Mouse (Mus musculus): ENCODE results near the gene Hnrnpu. TPM values are rescaled to one million over a fixed set of nuclear protein-coding genes. Genes with fewer than 3 reads are reported as not detected.

Gene Hnrnpu
- total RNA-seq, 2 experiments from 2014 or later, result 105 to 116 TPM

GRCm38 (mm10) chr1:178341435-178341834, 3.8 kb upstream of the Hnrnpu start:
- no peak for DNase-seq

GRCm38 (mm10) chr1:178340213-178340612, 2.6 kb upstream of the Hnrnpu start:
- DNase-seq, result no peak

DNA sequence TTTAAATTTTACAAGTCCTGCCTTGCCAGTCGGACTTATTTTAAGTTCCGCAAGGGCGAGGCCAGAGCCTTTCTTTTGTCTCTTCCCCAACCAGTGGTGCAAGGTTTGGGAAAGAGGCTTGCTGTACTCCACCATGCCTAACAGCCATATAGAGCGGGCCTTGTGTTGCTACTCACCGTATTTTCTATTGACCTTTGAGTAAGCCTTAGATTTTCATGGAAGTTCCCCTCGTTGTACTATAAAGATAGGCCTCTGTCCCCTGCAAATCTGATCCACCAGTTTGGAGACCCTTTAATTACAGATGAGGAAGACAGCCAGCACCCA, 683 bp upstream of the Hnrnpu start:
- DNase-seq, result no peak

GRCm38 (mm10) chr1:178336777-178337481, 668 bp downstream of the Hnrnpu start:
- no peak for DNase-seq

GRCm38 (mm10) chr1:178336289-178336775, 1.3 kb downstream of the Hnrnpu start:
- peak; percentile 94 for DNase-seq

- DNase-seq, result no peak
Measured at GRCm38 (mm10) chr1:178335860-178336261, 1.7 kb downstream of the Hnrnpu start.

GRCm38 (mm10) chr1:178329946-178330345, 7.7 kb downstream of the Hnrnpu start:
- no peak for DNase-seq

- DNase-seq, result no peak
Measured at GRCm38 (mm10) chr1:178329017-178329416, 8.6 kb downstream of the Hnrnpu start.

- no peak for DNase-seq
Measured at GRCm38 (mm10) chr1:178326950-178327349, 10.6 kb downstream of the Hnrnpu start.

- no peak for DNase-seq
Measured at GRCm38 (mm10) chr1:178326357-178326756, 11.2 kb downstream of the Hnrnpu start.

- DNase-seq, result no peak
Measured at GRCm38 (mm10) chr1:178324568-178324967, 13.0 kb downstream of the Hnrnpu start.

DNA sequence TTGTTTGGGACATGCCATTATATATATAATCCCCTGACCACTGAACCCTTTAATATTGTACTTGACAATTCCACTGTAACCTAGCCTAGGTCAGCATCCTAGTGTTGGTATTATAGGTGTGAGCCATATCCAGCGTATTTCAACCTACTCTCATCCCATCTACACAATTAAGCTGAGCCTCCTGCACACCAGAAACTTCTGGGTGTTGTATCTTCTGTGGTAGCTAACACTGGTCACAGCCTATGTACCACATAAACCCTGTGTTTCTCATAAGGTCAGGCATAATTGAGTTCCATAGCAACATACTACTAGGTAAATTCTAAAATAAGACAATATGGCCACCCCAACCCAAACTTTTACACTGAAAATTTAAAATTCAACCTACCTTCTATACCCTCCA, 14.4 kb downstream of the Hnrnpu start:
- DNase-seq, result no peak

- DNase-seq, result no peak
Measured at GRCm38 (mm10) chr1:178321730-178322357, 15.8 kb downstream of the Hnrnpu start.

- DNase-seq, result no peak
Measured at GRCm38 (mm10) chr1:178320723-178321590, 16.6 kb downstream of the Hnrnpu start.

DNA sequence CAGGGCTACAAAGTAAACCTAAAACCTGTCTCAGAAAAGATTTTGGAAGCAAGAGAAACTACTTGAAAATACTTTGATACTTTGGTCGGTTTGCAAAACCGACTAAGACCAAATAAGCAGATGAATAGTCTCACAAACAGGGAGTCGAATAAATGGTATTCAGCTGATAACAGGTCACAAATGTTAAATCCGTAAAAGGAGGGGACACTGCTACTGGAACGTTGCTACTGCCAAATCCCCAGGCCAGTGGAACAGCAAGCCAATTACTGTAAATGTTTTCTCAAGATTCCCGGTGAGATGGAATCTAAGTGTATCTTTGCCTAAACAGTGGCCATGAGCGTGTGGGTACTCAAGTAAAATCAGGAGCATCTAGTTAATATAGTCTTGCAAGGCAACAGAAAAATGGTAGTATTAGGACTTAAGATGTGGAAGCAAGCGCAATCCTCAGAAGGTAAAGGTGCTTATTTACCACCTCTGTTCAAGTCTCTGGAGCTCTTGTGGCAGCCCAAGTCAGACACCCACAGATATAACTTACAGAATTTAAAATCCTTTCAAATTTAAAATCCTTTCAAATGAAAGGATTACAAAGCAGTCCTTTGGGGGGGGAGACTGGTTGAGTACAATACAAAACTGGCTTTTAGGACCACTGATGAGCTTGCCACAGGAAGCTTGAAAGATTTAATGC, 17.4 kb downstream of the Hnrnpu start:
- DNase-seq, result no peak

DNA sequence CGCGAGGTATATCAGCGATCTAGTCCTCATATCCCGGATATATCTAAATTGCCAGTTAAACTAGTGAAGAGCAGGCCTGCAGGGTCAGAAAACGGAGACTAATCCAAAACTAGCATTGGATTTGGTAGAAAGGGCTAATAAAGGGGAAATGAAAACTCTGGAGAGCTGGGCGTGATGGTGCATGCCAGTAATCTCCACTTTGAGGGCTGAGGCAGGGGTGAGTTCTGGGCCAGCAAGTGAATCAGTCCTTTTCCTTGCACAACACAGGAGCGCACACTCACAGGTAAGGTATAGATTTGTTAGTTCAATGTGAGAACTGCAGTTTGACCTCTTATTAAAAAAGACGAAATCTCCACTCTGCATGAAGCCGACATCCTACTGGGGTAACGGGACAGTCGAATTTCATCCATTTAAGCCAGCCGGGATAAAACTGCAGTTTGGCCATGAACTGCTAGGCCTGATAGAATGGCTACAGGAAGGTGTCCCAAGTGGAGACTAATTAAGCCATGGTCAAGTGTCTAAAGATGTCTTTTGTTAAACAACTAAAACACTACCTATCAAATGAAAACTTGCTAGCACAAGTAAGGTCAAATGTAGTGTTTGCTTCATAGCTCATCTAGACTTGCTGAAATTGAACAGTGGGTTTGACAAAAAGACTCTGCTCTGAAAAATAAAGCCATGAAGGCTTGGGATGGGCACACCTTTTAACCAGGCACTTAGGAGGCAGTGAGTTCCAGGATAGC, 18.1 kb downstream of the Hnrnpu start:
- no peak for DNase-seq

DNA sequence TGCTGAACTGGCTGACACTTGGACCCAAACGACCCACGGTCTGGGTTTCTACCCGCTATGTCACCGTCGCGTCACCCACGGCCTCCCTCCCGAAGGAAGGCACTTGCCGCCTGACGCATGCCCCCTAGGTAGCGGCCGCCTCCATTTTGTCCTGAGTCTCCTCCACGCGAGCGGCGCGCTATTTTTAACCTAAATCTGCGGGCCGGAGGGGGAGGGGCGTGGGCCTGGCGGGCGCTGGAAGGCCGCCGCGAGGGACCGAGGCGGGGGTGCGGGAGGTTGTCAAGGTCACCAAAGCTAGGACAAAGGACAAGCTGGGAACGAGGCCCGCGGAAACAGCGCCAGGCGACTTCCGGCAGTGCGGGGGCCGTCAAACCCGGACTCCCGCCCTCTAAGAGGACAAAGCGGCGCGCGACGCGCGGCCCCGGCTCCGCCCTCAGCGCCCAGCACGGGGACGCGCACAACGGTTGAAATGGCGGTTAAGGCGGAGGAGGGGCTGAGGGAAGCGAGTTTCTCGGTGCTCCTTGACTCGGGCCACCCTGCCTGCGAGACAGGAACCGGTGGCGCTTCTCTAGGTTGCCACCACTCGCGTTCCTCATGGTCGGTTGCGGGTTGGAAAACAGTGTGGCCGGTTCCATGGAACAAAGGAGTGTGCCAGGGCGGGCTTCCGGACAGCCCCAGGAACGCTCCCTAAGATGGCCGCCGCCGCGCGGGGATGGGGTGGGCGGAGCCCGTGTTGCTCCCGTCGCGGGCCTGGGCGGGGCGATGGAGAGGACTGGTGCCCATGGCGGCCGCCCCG, 19.0 kb downstream of the Hnrnpu start, which contains the start of gene Cox20:
TSS of gene Cox20 (plus strand) at position 742 of the 796 bp plus-strand sequence.
- DNase-seq, result peak; percentile 96

DNA sequence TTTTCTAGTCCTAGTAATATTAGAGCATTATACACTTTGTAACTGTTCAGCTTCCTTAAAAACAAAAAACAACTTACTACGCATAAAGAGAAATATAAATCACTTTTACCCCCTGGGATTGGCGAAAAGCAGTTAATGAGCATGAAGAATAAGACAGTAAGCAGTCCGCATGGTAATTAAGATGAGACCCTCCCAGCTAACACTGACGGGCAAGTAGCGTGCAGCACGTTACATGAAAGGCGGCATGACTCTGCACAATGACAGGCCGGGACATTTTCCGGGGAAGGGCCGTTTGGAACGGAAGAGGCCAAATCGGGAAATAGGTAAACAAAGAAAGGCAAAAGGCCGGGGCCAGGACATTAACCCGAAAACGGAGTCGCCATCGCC, 19.6 kb downstream of the Hnrnpu start:
- DNase-seq, result no peak

GRCm38 (mm10) chr1:178317275-178318001, 20.2 kb downstream of the Hnrnpu start:
- no peak for DNase-seq

GRCm38 (mm10) chr1:178314236-178314635, 23.4 kb downstream of the Hnrnpu start:
- DNase-seq, result no peak
